Mouse (Mus musculus): ENCODE measurements around the gene Exoc3l.

DNA sequence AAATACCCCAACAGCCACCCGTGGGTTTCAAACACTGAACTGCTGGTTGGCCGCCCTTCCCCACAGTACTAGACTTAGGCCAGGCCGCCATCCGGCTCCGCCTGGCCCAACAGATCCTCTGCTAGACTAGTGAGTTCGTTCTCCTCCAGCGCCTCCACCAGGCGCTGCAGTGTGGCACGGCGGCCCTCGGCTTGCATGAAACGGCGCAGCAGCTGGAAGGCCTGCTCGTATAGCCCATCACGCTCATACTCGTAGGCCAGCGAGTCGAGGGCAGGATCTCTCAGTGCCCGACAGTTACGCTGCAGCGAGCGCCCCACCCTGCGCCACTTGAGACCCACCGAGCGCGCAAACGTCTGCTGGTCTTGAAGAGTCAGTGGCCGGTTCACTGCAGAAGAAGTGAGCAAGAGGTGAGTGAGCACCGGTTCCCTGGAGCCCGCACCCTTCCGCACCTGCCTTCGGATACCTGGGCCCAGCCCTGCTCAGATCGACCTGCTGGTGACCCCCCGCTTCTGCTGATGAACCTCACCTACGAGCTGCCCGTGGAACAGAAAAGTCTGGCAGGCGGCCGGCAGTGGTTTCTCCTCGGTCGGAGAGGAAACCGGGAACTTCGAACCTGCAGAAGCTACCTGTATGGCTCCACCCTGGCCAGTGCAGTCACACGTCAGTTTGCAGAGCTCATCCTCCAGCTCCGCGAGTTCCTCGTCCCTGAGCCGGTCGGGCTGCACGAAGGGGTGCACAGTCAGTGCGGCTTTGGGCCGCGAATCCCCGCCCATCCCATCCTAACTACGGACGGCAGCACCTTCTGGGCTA, 36.8 kb downstream of the Exoc3l start:
- TF ChIP-seq TAL1 (conservative IDR thresholded peaks at IDR 0.05; ENCODE audit: low read depth, low read length) (no peak), CTCF (IDR thresholded peaks at IDR 0.05; ENCODE audit: low read depth, low read length) (no peak), GATA1 (IDR thresholded peaks at IDR 0.05; ENCODE audit: borderline replicate concordance, low read length) (no peak)
